Mouse (Mus musculus) cerebellum, postnatal 25 days (tissue): ENCODE results near the gene Git1.
A peak's percentile ranks its signal among the peaks of the same experiment; 100 is the strongest.
"Not testable (repeated sequence)": the region's sequence is repeated elsewhere in the genome, so short reads cannot be mapped to it uniquely, and the experiment has no call there.

Experiments
- DNase-seq, 2 experiments: peaks; one replicate each; pipeline ENCODE4 v3.0.0; 2021; ENCODE audit warnings: mixed read lengths in 2 of 2

The Git1 gene

DNA sequence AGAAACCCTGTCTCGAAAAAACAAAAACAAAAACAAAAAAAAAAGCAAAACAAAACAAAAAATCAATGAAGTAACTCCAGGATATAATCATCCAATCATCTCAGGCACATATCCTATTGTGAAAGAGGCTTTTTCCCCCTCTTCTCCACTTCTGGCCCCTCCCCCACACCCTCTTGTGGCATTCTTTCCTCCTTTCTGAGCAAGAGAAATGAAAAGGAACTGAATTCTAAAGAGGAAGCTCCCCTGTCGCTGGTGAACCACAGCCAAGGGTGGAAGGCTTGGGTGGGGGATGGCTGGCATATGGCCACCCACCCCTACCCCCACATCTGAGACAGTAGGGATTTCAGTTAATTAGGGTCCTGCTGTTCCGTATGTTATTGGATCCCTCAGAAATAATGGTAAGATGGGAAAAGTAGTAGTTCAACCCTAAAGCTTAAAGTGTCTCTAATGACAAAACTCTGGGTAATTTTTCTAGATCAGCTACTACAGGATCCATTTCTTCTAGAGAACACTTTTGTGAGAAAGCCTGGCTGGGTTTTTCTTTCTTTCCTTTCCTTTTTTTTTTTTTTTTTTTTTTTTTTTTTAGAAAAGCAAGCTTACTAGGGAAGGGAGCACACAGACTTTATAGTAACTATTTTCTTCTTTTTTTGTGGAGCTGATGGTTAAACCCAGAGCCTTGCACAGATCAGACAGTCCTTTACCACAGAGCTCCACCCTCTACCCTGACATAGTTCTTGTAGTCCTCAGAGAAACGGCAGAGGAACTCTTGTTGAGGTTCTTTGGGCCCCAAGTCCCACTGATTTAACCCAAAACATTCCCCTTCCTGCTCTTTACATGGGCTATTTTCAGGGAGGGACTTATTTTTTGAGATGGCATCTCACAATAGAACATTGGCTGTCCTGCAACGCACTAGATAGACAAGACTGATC is 27.5 kb downstream of the Git1 start:
- DNase-seq = peak in 1 of 2 experiments; percentile 12

DNA sequence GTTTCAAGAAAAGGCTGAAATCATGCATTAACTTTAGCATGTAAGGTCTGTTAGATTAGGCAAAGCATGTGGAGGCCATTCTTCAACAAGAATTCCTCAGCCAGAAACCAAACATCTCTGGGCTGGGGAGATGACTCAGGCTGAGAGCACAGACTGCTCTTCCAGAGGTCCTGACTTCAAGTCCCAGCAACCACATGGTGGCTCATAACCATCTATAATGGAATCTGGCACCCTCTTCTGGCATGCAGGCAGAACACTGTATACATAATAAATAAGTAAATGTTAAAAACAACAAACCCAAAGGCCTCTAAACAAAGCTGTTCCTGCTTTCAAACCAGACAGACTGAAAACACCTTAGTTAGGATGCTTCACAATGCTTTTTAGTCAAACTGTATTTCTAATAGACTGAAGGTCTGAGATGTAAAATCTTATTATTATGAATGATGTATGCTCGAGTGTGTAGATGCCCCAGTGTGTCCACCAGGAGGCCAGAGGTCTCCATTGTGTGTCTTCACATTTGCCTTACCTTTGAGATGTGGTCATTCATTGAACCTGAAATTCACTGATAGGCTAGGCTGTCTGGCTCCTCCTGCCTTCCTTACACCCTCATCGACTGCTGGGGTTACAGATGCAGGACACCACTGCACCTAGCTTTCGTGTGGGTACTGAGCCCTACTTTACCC is 32.6 kb downstream of the Git1 start:
- no peak for DNase-seq

DNA sequence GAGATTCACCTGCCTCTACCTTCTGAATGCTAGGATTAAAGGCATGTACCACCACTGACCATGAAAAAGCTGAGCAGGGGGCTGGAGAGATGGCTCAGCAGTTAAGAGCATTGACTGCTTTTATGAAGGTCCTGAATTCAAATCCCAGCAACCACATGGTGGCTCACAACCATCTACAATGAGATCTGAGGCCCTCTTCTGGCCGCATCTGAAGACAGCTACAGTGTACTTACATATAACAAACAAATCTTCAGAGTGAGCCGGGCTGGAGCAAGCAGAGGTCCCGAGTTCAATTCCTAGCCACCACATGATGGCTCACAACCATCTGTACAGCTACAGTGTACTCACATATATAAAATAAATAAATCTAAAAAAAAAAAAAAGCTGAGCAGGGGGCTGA is 35.1 kb downstream of the Git1 start:
- not testable (repeated sequence) for DNase-seq

DNA sequence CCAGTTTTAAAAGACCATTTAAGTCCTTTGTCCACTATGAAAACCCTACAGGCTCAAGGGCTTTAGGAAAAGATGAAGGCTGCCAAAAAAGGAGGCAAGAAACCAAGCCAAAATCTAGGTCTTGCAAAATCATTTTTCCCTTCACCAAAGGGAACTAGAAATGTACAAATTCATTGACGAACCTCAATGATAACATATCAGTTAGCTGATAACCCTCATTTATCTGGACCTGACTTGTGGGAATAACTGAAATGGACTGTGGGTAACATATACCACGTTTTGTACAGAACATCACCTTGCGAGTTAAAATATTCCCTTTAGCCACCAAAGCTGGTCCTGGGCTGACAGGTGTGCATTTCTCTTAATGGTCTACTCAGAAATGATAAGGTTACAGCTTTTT is 36.3 kb downstream of the Git1 start:
- no peak for DNase-seq

DNA sequence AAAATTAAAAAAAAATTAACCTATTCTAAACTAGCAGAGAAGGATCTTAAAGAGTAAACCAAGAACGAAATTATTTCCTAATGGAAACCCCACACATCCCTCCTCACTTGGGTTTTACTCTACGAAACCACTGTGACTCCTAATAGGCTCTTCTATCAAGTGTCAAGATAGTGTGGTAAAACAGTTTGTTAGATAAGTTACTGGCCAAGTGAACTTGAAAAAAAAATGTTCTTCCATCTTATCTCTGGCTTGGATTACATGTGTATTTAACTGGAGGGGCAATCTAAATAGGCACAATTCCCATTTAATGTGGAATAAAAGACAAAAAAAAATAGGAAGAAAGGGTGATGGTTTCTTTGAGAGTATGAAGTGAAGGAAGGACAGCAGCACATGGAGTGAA is 37.5 kb downstream of the Git1 start:
- no peak for DNase-seq

DNA sequence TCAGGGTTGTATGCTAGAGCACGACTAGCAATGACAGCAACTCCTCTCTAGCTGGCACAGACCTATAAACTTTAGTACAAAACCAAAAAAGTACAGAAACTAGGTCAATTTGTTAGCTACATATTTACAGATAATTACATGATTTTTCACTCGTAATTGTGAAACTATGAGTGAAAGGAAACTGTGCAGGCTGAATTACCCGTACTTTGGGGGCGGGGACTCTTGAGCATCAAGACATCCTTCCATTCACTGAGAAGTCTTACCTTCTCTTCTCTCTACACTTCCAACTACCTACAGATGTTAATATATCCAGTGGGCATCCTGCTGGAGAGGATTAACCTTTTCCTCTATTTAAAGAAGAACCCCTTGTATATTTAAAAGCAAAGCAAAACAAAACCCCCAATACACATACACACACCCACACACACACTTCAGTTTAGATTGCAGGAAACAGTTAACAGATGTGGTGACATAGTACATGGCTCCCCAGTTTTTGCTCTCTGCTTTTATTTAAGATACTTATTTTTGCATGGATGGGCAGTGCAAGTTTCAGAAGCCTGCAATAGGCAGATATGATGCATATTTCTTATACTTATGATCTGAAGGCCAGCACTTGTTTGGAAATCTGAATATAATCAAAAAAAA is 39.0 kb downstream of the Git1 start:
- DNase-seq = no peak

DNA sequence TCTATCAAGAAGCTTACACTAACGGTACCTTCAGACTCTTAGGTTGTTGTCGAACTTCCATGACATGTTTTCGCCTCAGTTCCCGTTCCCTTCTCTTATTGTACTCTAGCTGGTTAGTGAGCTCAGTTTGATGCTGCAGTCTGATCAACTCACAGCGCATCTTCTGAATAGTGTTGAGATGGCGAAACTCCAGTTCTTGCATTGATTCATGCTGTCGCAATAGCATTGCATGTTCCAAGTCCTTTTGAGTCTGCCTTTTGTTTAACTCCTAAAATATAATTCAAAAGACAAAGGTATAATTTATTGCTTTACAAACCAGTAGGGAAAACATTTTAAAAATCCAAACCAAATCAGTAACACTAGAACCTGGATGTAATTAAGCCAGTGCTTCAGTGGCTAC is 51.9 kb downstream of the Git1 start:
- DNase-seq = no peak
